Mouse (Mus musculus): ENCODE data around the gene Hif3a. TPM values are rescaled to one million over a fixed set of nuclear protein-coding genes. Genes with fewer than 3 reads are reported as not detected.
A peak's percentile ranks its signal among the peaks of the same experiment; 100 is the strongest.
"Not testable (repeated sequence)": the region's sequence is repeated elsewhere in the genome, so short reads cannot be mapped to it uniquely, and the experiment has no call there.

The Hif3a gene
- polyA plus RNA-seq (2015; fragmentation: Nextera tagmentation; extraction: Ambion mirVana) = 36.4 and 44.0 TPM in 2 replicates

DNA sequence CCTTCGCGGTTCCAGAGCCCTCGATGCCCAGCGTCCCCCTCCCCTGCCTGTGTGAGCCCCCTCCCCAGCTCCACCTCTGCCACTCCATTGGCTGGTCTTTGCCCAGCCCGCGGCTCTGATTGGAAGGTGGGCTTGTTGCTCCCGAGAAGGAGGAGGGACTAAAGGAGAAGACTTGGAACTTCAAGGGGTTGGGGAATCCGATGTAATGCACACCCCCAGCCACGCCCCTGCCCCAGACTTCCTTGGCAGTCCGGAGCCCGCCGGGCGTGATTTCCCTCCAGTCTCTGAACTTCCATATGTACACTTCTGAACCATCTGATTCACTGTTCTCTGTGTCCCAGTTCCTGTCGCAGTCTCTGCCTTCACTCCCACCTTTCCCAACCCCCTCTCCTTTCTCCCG lies at the start of gene Hif3a:
Gene Hif3a (minus strand): TSS at position 39 of the 400 bp plus-strand sequence.
- peaks cover 50% of the 10 kb centered on the region for H3K4me1 ChIP-seq (replicated peaks)
- peak; percentile 58 for ATAC-seq (replicated peaks; ENCODE audit: insufficient number of reproducible peaks, insufficient read depth, low FRiP score, low read depth)
- WGBS = under 1% methylated on average over 15 of the region's 15 CpGs

DNA sequence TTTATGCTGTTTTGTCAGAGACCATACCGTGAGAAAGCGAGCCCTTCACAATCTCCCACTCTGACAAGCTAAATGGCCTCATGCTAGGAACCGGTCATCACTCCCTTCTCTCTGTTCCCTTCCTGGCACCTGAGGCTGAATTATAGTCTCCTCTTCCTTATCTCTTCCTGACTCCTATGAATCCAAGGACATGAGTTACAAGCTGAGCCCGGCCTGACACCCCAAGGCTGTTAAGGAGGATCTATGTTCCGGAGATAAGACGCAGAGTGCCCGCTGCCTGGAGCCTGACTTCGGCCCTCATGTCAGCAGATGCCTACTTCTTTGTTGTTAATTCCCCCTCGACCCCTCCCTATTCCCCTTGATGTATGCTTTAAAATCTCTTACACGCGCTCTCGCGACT lies 39.4 kb upstream of the Hif3a start:
- H3K36me3 ChIP-seq; H3K9me3 ChIP-seq (replicated peaks); ATAC-seq (replicated peaks; ENCODE audit: insufficient number of reproducible peaks, insufficient read depth, low FRiP score, low read depth); H3K9ac ChIP-seq; H3K4me1 ChIP-seq (replicated peaks); H3K4me3 ChIP-seq; H3K27me3 ChIP-seq; H3K27ac ChIP-seq; H3K4me2 ChIP-seq: not testable (repeated sequence)
- 79% methylated on average over 13 of the region's 13 CpGs for WGBS

More for the DNA sequence above, at the start of gene Hif3a:
- H3K4me2 ChIP-seq = peak within 1 kb of the TSS; percentile 71
- H3K9ac ChIP-seq = peak within 1 kb of the TSS; percentile 77
- peak within 1 kb of the TSS; percentile 96 for H3K27ac ChIP-seq
- H3K4me3 ChIP-seq = peak within 1 kb of the TSS; percentile 78
- no peaks in the 10 kb centered on the region for H3K36me3 ChIP-seq
- H3K9me3 ChIP-seq (replicated peaks) = no peaks in the 10 kb centered on the region
- H3K27me3 ChIP-seq = no peaks in the 10 kb centered on the region

GRCm38 (mm10) chr7:17091280-17091679 lies 29.1 kb upstream of the Hif3a start:
- no peak for ATAC-seq (replicated peaks; ENCODE audit: insufficient number of reproducible peaks, insufficient read depth, low FRiP score, low read depth)
- H3K27me3 ChIP-seq = no peaks in the 10 kb centered on the region
- H3K9ac ChIP-seq = no peak overlapping the region
- H3K4me2 ChIP-seq = no peak overlapping the region
- no peaks in the 10 kb centered on the region for H3K36me3 ChIP-seq
- no peaks in the 10 kb centered on the region for H3K9me3 ChIP-seq (replicated peaks)
- no peak overlapping the region for H3K27ac ChIP-seq
- 10% methylated on average over 1 of the region's 1 CpGs for WGBS
- no peak overlapping the region for H3K4me3 ChIP-seq
- H3K4me1 ChIP-seq (replicated peaks) = no peaks in the 10 kb centered on the region

- no peaks in the 10 kb centered on the region for H3K27me3 ChIP-seq
- WGBS = 48% methylated on average over 3 of the region's 3 CpGs
Observed at GRCm38 (mm10) chr7:17090058-17090585, 27.9 kb upstream of the Hif3a start.

DNA sequence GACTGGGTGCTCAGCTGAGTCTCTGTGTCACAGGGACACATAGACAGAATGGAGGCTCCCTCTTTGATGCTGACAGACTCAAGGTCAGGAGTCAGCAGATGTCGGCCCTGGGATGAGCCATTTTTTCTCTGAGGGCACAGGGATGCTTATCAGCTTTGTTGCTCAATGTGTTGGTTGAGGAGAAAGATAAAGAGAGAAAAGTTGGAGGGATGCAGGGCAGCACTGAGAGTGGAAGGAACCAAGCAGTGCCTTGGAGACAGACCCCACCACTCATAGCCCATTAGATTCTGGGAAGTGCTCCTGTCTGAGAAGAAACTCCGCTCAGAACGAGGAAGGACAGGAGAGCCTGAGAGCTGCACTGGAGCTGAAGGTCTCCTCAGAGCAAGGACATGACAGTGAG lies 25.5 kb upstream of the Hif3a start:
- H3K4me2 ChIP-seq = no peak overlapping the region
- H3K27ac ChIP-seq = no peak overlapping the region
- ATAC-seq (replicated peaks; ENCODE audit: insufficient number of reproducible peaks, insufficient read depth, low FRiP score, low read depth) = no peak
- H3K27me3 ChIP-seq = no peaks in the 10 kb centered on the region
- no peaks in the 10 kb centered on the region for H3K9me3 ChIP-seq (replicated peaks)
- no peak overlapping the region for H3K4me3 ChIP-seq
- no peaks in the 10 kb centered on the region for H3K4me1 ChIP-seq (replicated peaks)
- 63% methylated on average over 3 of the region's 3 CpGs for WGBS
- no peaks in the 10 kb centered on the region for H3K36me3 ChIP-seq
- no peak overlapping the region for H3K9ac ChIP-seq

More at GRCm38 (mm10) chr7:17090058-17090585, 27.9 kb upstream of the Hif3a start:
- Histone ChIP-seq H3K4me3 (no peak overlapping the region), H3K4me1 (replicated peaks) (no peaks in the 10 kb centered on the region), H3K27ac (no peak overlapping the region), H3K9ac (no peak overlapping the region), H3K36me3 (no peaks in the 10 kb centered on the region), H3K4me2 (no peak overlapping the region), H3K9me3 (replicated peaks) (no peaks in the 10 kb centered on the region)
- no peak for ATAC-seq (replicated peaks; ENCODE audit: insufficient number of reproducible peaks, insufficient read depth, low FRiP score, low read depth)

GRCm38 (mm10) chr7:17082766-17083165 lies 20.5 kb upstream of the Hif3a start:
- H3K27me3 ChIP-seq = no peaks in the 10 kb centered on the region
- no peak overlapping the region for H3K27ac ChIP-seq
- no peak overlapping the region for H3K4me2 ChIP-seq
- no peak overlapping the region for H3K9ac ChIP-seq
- no peaks in the 10 kb centered on the region for H3K9me3 ChIP-seq (replicated peaks)
- no peaks in the 10 kb centered on the region for H3K4me1 ChIP-seq (replicated peaks)
- no peak for ATAC-seq (replicated peaks; ENCODE audit: insufficient number of reproducible peaks, insufficient read depth, low FRiP score, low read depth)
- no peak overlapping the region for H3K4me3 ChIP-seq
- no peaks in the 10 kb centered on the region for H3K36me3 ChIP-seq
- 76% methylated on average over 4 of the region's 4 CpGs for WGBS

- no peaks in the 10 kb centered on the region for H3K4me1 ChIP-seq (replicated peaks)
Observed at GRCm38 (mm10) chr7:17078076-17078654, 15.9 kb upstream of the Hif3a start.

GRCm38 (mm10) chr7:17076542-17076941 lies 14.3 kb upstream of the Hif3a start:
- no peaks in the 10 kb centered on the region for H3K36me3 ChIP-seq
- WGBS = 79% methylated on average over 1 of the region's 1 CpGs
- H3K27ac ChIP-seq = no peak overlapping the region

More at GRCm38 (mm10) chr7:17078076-17078654, 15.9 kb upstream of the Hif3a start:
- Histone ChIP-seq H3K36me3 (no peaks in the 10 kb centered on the region), H3K9me3 (replicated peaks) (no peaks in the 10 kb centered on the region), H3K27me3 (no peaks in the 10 kb centered on the region), H3K4me3 (no peak overlapping the region), H3K27ac (no peak overlapping the region), H3K9ac (no peak overlapping the region), H3K4me2 (no peak overlapping the region)
- WGBS = 77% methylated on average over 7 of the region's 7 CpGs
- ATAC-seq (replicated peaks; ENCODE audit: insufficient number of reproducible peaks, insufficient read depth, low FRiP score, low read depth) = no peak

GRCm38 (mm10) chr7:17073904-17074615 lies 11.8 kb upstream of the Hif3a start, which contains the start of gene Psg16:
Psg16 (plus strand) TSS chr7:17074040.
- Histone ChIP-seq H3K36me3 (no peaks in the 10 kb centered on the region), H3K9me3 (replicated peaks) (no peaks in the 10 kb centered on the region), H3K4me3 (no peak within 1 kb of the TSS), H3K27me3 (0 out of 2 replicates have a peak, but pooled peaks cover 3% of the 10 kb centered on the region), H3K27ac (no peak within 1 kb of the TSS), H3K9ac (no peak within 1 kb of the TSS), H3K4me2 (no peak within 1 kb of the TSS), H3K4me1 (replicated peaks) (no peaks in the 10 kb centered on the region)
- ATAC-seq (replicated peaks; ENCODE audit: insufficient number of reproducible peaks, insufficient read depth, low FRiP score, low read depth) = no peak
- WGBS = 61% methylated on average over 23 of the region's 23 CpGs

More at GRCm38 (mm10) chr7:17076542-17076941, 14.3 kb upstream of the Hif3a start:
- no peak overlapping the region for H3K9ac ChIP-seq
- H3K4me3 ChIP-seq = no peak overlapping the region
- H3K4me2 ChIP-seq = no peak overlapping the region
- H3K9me3 ChIP-seq (replicated peaks) = no peaks in the 10 kb centered on the region
- no peak for ATAC-seq (replicated peaks; ENCODE audit: insufficient number of reproducible peaks, insufficient read depth, low FRiP score, low read depth)
- 0 out of 2 replicates have a peak, but pooled peaks cover 3% of the 10 kb centered on the region for H3K27me3 ChIP-seq
- H3K4me1 ChIP-seq (replicated peaks) = no peaks in the 10 kb centered on the region

GRCm38 (mm10) chr7:17073513-17073903 lies 11.3 kb upstream of the Hif3a start:
- H3K4me3 ChIP-seq = no peak overlapping the region
- H3K27ac ChIP-seq = no peak overlapping the region
- H3K27me3 ChIP-seq = 0 out of 2 replicates have a peak, but pooled peaks cover 3% of the 10 kb centered on the region
- H3K36me3 ChIP-seq = no peaks in the 10 kb centered on the region
- no peaks in the 10 kb centered on the region for H3K9me3 ChIP-seq (replicated peaks)
- WGBS = 48% methylated on average over 5 of the region's 5 CpGs
- no peak overlapping the region for H3K4me2 ChIP-seq
- no peak for ATAC-seq (replicated peaks; ENCODE audit: insufficient number of reproducible peaks, insufficient read depth, low FRiP score, low read depth)
- H3K4me1 ChIP-seq (replicated peaks) = no peaks in the 10 kb centered on the region
- H3K9ac ChIP-seq = no peak overlapping the region

GRCm38 (mm10) chr7:17067651-17068050 lies 5.4 kb upstream of the Hif3a start:
- H3K4me1 ChIP-seq (replicated peaks) = peaks cover 16% of the 10 kb centered on the region
- H3K9me3 ChIP-seq (replicated peaks); H3K4me2 ChIP-seq; H3K9ac ChIP-seq; H3K4me3 ChIP-seq; H3K36me3 ChIP-seq; ATAC-seq (replicated peaks; ENCODE audit: insufficient number of reproducible peaks, insufficient read depth, low FRiP score, low read depth); H3K27me3 ChIP-seq: not testable (repeated sequence)
- 32% methylated on average over 5 of the region's 5 CpGs for WGBS
- H3K27ac ChIP-seq = peak overlapping the region; percentile 42; the same call in 1 of the 2 replicates
